Comparison of ENCODE assay signal across 32 mouse cellular contexts in genomic region chr13:10990503-10991025, GRCm38 (mm10).
DNase-seq lines count a peak whose midpoint lies in the region; ATAC-seq and TF ChIP-seq lines count a peak whose summit lies in the region.
"Had no signal": no experiment of that assay in that cellular context is flagged by ENCODE, and none has a peak within 500 bp of the region (broad histone marks: within the 10 kb centered on the region; RNA-seq: fewer than 3 reads in every experiment).

No protein-coding gene starts in this region.

- 63% methylated on average over 4 of the region's 4 CpGs for WGBS in forebrain, postnatal 0 days

- no peak overlapping the region for H3K4me3 ChIP-seq in forebrain, postnatal 0 days (ENCODE audit: low read depth, low read length)
- H3K4me3 ChIP-seq: erythroblast, embryonic 14.5 days; hindbrain, embryonic 13.5 days; limb, embryonic 12.5 days; lung, embryonic 15.5 days; midbrain, embryonic 10.5 days; myocyte; neural tube, embryonic 12.5 days had no signal

- H3K4me2 ChIP-seq in forebrain, postnatal 0 days (ENCODE audit: low read depth): no peak overlapping the region
- H3K4me2 ChIP-seq: heart, embryonic 11.5 days; hindbrain, embryonic 13.5 days; limb, embryonic 12.5 days; lung, embryonic 15.5 days; neural tube, embryonic 12.5 days had no signal

- H3K9me3 ChIP-seq in forebrain, postnatal 0 days (ENCODE audit: low read length): no peaks in the 10 kb centered on the region
- H3K9me3 ChIP-seq: G1E; hindbrain, embryonic 13.5 days; limb, embryonic 12.5 days; lung, embryonic 15.5 days; midbrain, embryonic 10.5 days; neural tube, embryonic 12.5 days had no signal

- ATAC-seq in cerebellum, adult (ENCODE audit: insufficient number of reproducible peaks, low FRiP score, low TSS enrichment): no peak
- ATAC-seq in forebrain, postnatal 0 days: no peak
- ATAC-seq: inflammation-experienced regulatory T-cells, adult 6 months; midbrain, embryonic 16.5 days; Patski had no signal

- peak; percentile 36 to 52 for DNase-seq in cerebellum, postnatal 14 days
- peak; percentile 10 for DNase-seq in layer of hippocampus, adult 11-12 months (ENCODE audit: low spot score)
- DNase-seq in layer of hippocampus, postnatal 25 days (ENCODE audit: extremely low spot score in 1 of 2, low spot score in 1 of 2): no peak
- DNase-seq in Muller cell, postnatal 12 days (ENCODE audit: inconsistent ontology term): peak; percentile 39
- DNase-seq in forebrain, postnatal 0 days: peak; percentile 10
- no peak for DNase-seq in adrenal gland, postnatal 4 days (ENCODE audit: low spot score in 2 of 2)
- DNase-seq in adrenal gland, adult (ENCODE audit: inconsistent age in 2 of 2, low spot score in 1 of 2): no peak
- DNase-seq: adrenal gland, postnatal 25 days; cerebellum, adult 11 months; cerebellum, adult 9-11 months; gastrocnemius, postnatal 36 days; heart, adult 18-20 months; heart, postnatal 36 days; kidney, adult 11 months; kidney, postnatal 25 days; right cerebral cortex, adult 18-20 months; spleen, adult 18-20 months; thymus, adult 2 months; thymus, postnatal 36 days had no signal

- TF ChIP-seq CTCF in forebrain, postnatal 0 days (IDR thresholded peaks at IDR 0.05; ENCODE audit: low read depth): no peak

- H3K36me3 ChIP-seq in forebrain, postnatal 0 days (ENCODE audit: insufficient read depth): no peaks in the 10 kb centered on the region
- H3K36me3 ChIP-seq: G1E; hindbrain, embryonic 13.5 days; limb, embryonic 12.5 days; lung, embryonic 15.5 days; midbrain, embryonic 10.5 days; neural tube, embryonic 12.5 days had no signal

- no peaks in the 10 kb centered on the region for H3K4me1 ChIP-seq in forebrain, postnatal 0 days (ENCODE audit: insufficient read depth)
- H3K4me1 ChIP-seq: hindbrain, embryonic 13.5 days; limb, embryonic 12.5 days; lung, embryonic 15.5 days; midbrain, embryonic 10.5 days; neural tube, embryonic 12.5 days had no signal

- H3K9ac ChIP-seq in forebrain, postnatal 0 days: no peak overlapping the region
- H3K9ac ChIP-seq: hindbrain, embryonic 13.5 days; limb, embryonic 12.5 days; lung, embryonic 15.5 days; neural tube, embryonic 12.5 days had no signal

- H3K27me3 ChIP-seq in forebrain, postnatal 0 days (ENCODE audit: insufficient read depth, low read length): no peaks in the 10 kb centered on the region
- H3K27me3 ChIP-seq: hindbrain, embryonic 13.5 days; limb, embryonic 12.5 days; lung, embryonic 15.5 days; neural tube, embryonic 12.5 days; Patski had no signal

- H3K27ac ChIP-seq in forebrain, postnatal 0 days (ENCODE audit: low read depth, low read length): no peak overlapping the region
- H3K27ac ChIP-seq: hindbrain, embryonic 13.5 days; limb, embryonic 12.5 days; lung, embryonic 15.5 days; midbrain, embryonic 10.5 days; neural tube, embryonic 12.5 days had no signal

Comparison
In these comparisons a context has a peak if more than half of its experiments do, and no peak if none do; other contexts are left out.
1. DNase-seq: peak in cerebellum, postnatal 14 days (2 of 2), layer of hippocampus, adult 11-12 months (single experiment), Muller cell, postnatal 12 days (single experiment) and forebrain, postnatal 0 days (single experiment); none in layer of hippocampus, postnatal 25 days (0 of 2), adrenal gland, postnatal 4 days (0 of 2) and adrenal gland, adult (0 of 2).